In the genomic region with DNA sequence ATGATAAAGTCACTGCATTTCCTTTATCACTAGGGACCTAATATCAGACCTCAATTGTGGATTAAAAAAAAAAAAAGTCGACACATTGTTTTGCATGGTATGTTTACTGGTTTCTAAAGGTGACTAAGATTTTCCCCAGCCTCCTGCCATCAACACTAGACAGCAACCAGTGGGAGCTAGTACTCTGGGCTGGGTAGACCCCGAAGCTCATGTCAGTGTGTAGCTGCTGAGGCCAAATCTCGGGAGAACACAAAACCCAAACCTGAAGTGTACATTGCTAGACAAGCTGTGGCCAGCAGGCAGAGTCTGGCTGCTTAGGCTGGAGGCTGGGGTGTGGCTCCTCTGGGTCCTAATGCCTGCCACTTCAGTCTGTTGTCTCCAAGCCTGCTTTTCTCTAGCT, we compare ENCODE assay signal across 24 mouse cellular contexts. TPM values are rescaled to one million over a fixed set of nuclear protein-coding genes. Genes with fewer than 3 reads are reported as not detected.
DNase-seq lines count a peak whose midpoint lies in the region; ATAC-seq and TF ChIP-seq lines count a peak whose summit lies in the region.
"Not testable (repeated sequence)": the region's sequence is repeated elsewhere in the genome, so short reads cannot be mapped to it uniquely, and the experiment has no call there.
"Had no signal": no experiment of that assay in that cellular context is flagged by ENCODE, and none has a peak within 500 bp of the region (broad histone marks: within the 10 kb centered on the region; RNA-seq: fewer than 3 reads in every experiment).

No protein-coding gene starts in this region.

- H3K4me1 ChIP-seq in ES-E14 (ENCODE audit: control insufficient read depth in 2 of 2, insufficient read depth in 2 of 2, low read length in 2 of 2, poor library complexity in 1 of 2); forebrain, embryonic 11.5 days (replicated peaks; ENCODE audit: control insufficient read depth, insufficient read depth, low read length); lung, embryonic 15.5 days; stomach, postnatal 0 days (replicated peaks; ENCODE audit: control insufficient read depth, insufficient read depth): not testable (repeated sequence)

- DNase-seq in 3T3-L1 (ENCODE audit: low read depth, low spot score) (peak; percentile 56), ES-E14 (ENCODE audit: low read depth, low spot score) (peak; percentile 2), ZHBTc4 (ENCODE audit: low read depth, low spot score) (peak; percentile 17)
- not testable (repeated sequence) for DNase-seq in forebrain, embryonic 11.5 days (ENCODE audit: low spot score); stomach, postnatal 0 days (ENCODE audit: low spot score)
- peak; percentile 7 for DNase-seq in heart, postnatal 4 days
- DNase-seq in mesoderm, embryonic 11.5 days (ENCODE audit: low read depth, low spot score) = peak; percentile 12

- not testable (repeated sequence) for H3K36me3 ChIP-seq in ES-E14 (ENCODE audit: control insufficient read depth, insufficient read depth, low read length, poor library complexity, severe bottlenecking); forebrain, embryonic 11.5 days (ENCODE audit: control insufficient read depth, insufficient read depth, low read length); lung, embryonic 15.5 days; stomach, postnatal 0 days (ENCODE audit: control insufficient read depth, insufficient read depth, low read length)

- TF ChIP-seq CTCF in stomach, postnatal 0 days (IDR thresholded peaks at IDR 0.05; ENCODE audit: low read depth) = not testable (repeated sequence)

- H3K27ac ChIP-seq in ES-E14 (ENCODE audit: insufficient read depth, low read depth, low read length, poor library complexity, severe bottlenecking); forebrain, embryonic 11.5 days (ENCODE audit: low read depth, low read length); lung, embryonic 15.5 days; stomach, postnatal 0 days (replicated peaks): not testable (repeated sequence)

- 0 out of 2 replicates have a peak, but pooled peaks have one; percentile 46 for ATAC-seq in forebrain, embryonic 11.5 days (replicated peaks; ENCODE audit: low FRiP score)
- ATAC-seq in lung, embryonic 15.5 days (ENCODE audit: borderline replicate concordance, extremely low read depth, low FRiP score, low TSS enrichment) = 0 out of 2 replicates have a peak, but pooled peaks have one; percentile 27
- peak; percentile 59; the same call in 1 of the 2 replicates for ATAC-seq in stomach, postnatal 0 days (ENCODE audit: low FRiP score, low TSS enrichment)

- H3K4me2 ChIP-seq in forebrain, embryonic 11.5 days (ENCODE audit: low read depth, low read length, severe bottlenecking); lung, embryonic 15.5 days; stomach, postnatal 0 days (replicated peaks; ENCODE audit: low read depth): not testable (repeated sequence)

- not testable (repeated sequence) for H3K9me3 ChIP-seq in ES-E14 (ENCODE audit: control insufficient read depth, insufficient read depth, low read depth, low read length); forebrain, embryonic 11.5 days (ENCODE audit: control insufficient read depth, low read length); lung, embryonic 15.5 days; stomach, postnatal 0 days (ENCODE audit: control insufficient read depth, low read length)

- H3K9ac ChIP-seq in ES-E14 (ENCODE audit: insufficient read depth, low read depth, low read length, poor library complexity, severe bottlenecking); forebrain, embryonic 11.5 days (ENCODE audit: low read length); lung, embryonic 15.5 days; stomach, postnatal 0 days (ENCODE audit: low read length): not testable (repeated sequence)

- 30% methylated on average over 3 of the region's 3 CpGs for WGBS in forebrain, embryonic 11.5 days
- WGBS in lung, embryonic 15.5 days = 21% methylated on average over 3 of the region's 3 CpGs
- 12% methylated on average over 3 of the region's 3 CpGs for WGBS in stomach, postnatal 0 days

- not testable (repeated sequence) for H3K27me3 ChIP-seq in forebrain, embryonic 11.5 days (ENCODE audit: control insufficient read depth, insufficient read depth, low read length); lung, embryonic 15.5 days; stomach, postnatal 0 days (ENCODE audit: control insufficient read depth, insufficient read depth, low read length)

- TF ChIP-seq EP300 in stomach, postnatal 0 days (optimal IDR thresholded peaks at IDR 0.05) = not testable (repeated sequence)

- H3K4me3 ChIP-seq in ES-E14 (ENCODE audit: insufficient read depth in 1 of 2, low read depth in 1 of 2, low read length in 2 of 2, poor library complexity in 1 of 2, severe bottlenecking in 1 of 2); forebrain, embryonic 11.5 days (ENCODE audit: low read depth, low read length); lung, embryonic 15.5 days; stomach, postnatal 0 days (ENCODE audit: low read depth, low read length): not testable (repeated sequence)

- in situ Hi-C loops in ES-E14 (cut with MboI; ENCODE audit: low sequenced_read_pairs in 2 of 2, unreplicated experiment in 2 of 2) = not testable (repeated sequence)

RNA-seq across cellular contexts. Expression of gene Il22, which starts 9.6 kb away (rescaled TPM):
- not detected in 2 replicates for total RNA-seq in ES-E14 (2012; rRNA removed)
- polyA plus RNA-seq in forebrain, embryonic 11.5 days (2014; fragmentation: Nextera tagmentation; extraction: Ambion mirVana) = 0.24 TPM in 1 of 2 replicates, not detected in the other
- total RNA-seq in heart, postnatal 4 days (2021) = not detected
- polyA plus RNA-seq in lung, embryonic 15.5 days (2015; fragmentation: Nextera tagmentation; extraction: Ambion mirVana) = not detected in 2 replicates
- polyA plus RNA-seq in stomach, postnatal 0 days (2015; fragmentation: Nextera tagmentation; extraction: Ambion mirVana) = not detected in 2 replicates
- total RNA-seq: adrenal gland, postnatal 10 days; gastrocnemius, adult 18-20 months; gastrocnemius, postnatal 4 days; heart, postnatal 36 days; layer of hippocampus, postnatal 14 days; midbrain, postnatal 0 days had no signal
- polyA plus RNA-seq: embryonic facial prominence, embryonic 15.5 days; heart, embryonic 11.5 days; kidney, postnatal 0 days; limb, embryonic 12.5 days; liver, embryonic 12.5 days; lung, adult 2 months; neural tube, embryonic 12.5 days; small intestine, adult 2 months; testis, adult 2 months had no signal

RNA-seq across cellular contexts. Expression of gene Gm32717, which starts 45.4 kb away (rescaled TPM):
- total RNA-seq in ES-E14 (2012; rRNA removed) = 0.09 TPM in 1 of 2 replicates, not detected in the other
- polyA plus RNA-seq in forebrain, embryonic 11.5 days (2014; fragmentation: Nextera tagmentation; extraction: Ambion mirVana) = not detected in 2 replicates
- total RNA-seq in heart, postnatal 4 days (2021) = under 1 TPM; 0.56 to 0.57 TPM
- polyA plus RNA-seq in lung, embryonic 15.5 days (2015; fragmentation: Nextera tagmentation; extraction: Ambion mirVana) = not detected in 2 replicates
- polyA plus RNA-seq in stomach, postnatal 0 days (2015; fragmentation: Nextera tagmentation; extraction: Ambion mirVana) = not detected in 2 replicates
- total RNA-seq: forebrain, postnatal 0 days had no signal
- polyA plus RNA-seq: embryonic facial prominence, embryonic 15.5 days; heart, embryonic 11.5 days; kidney, postnatal 0 days; liver, embryonic 12.5 days; lung, adult 2 months; small intestine, adult 2 months; testis, adult 2 months had no signal

RNA-seq across cellular contexts. Expression of gene Mdm1, which starts 53.5 kb away (rescaled TPM):
- 15.5 and 16.2 TPM in 2 replicates for total RNA-seq in ES-E14 (2012; rRNA removed)
- 61.8 and 67.1 TPM in 2 replicates for polyA plus RNA-seq in forebrain, embryonic 11.5 days (2014; fragmentation: Nextera tagmentation; extraction: Ambion mirVana)
- total RNA-seq in heart, postnatal 4 days (2021) = 10 to 100 TPM in 1 of 2 experiments, 1 to 10 TPM in 1; 9.6 to 13.1 TPM
- polyA plus RNA-seq in lung, embryonic 15.5 days (2015; fragmentation: Nextera tagmentation; extraction: Ambion mirVana) = 36.6 and 40.3 TPM in 2 replicates
- polyA plus RNA-seq in stomach, postnatal 0 days (2015; fragmentation: Nextera tagmentation; extraction: Ambion mirVana) = 4.5 and 5.3 TPM in 2 replicates
